Mouse (Mus musculus) liver, postnatal 0 days (tissue): Measurements from ENCODE around the gene Msi2.

ENCODE experiments used
- CTCF ChIP-seq: sonication (generic); IDR thresholded peaks from 2 replicates; pipeline ENCODE4 v1.5.1; 2016; ENCODE audit warnings: antibody characterized with exemption, low read depth
- EP300 ChIP-seq: IDR thresholded peaks from 2 replicates; pipeline ENCODE4 v1.6.1; 2016; ENCODE audit warnings: antibody characterized with exemption, low read depth, mild to moderate bottlenecking

DNA sequence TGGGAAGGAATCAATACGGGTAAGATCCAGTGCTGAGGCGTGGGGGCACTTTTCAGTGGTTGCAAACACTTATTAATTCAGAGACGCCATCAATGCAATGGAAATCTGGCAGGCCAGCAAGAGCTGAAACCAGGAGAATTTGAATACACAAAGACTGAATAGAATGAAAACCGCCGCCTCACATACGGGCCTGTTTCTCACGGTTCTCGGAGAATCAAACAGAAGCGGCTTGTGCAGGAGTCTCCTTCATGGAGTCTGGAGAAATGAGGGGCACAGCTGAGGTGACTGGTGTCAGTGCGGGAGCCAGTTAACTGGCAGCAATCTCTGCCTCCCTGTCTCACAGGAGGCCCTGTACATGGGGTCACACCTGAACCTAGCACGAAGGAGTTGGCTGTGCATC lies 235.7 kb downstream of the Msi2 start:
- TF ChIP-seq CTCF (no peak), EP300 (no peak)
